Mouse (Mus musculus) hindbrain, embryonic 13.5 days (tissue): ENCODE results near the gene Sumo1. TPM values are rescaled to one million over a fixed set of nuclear protein-coding genes. Genes with fewer than 3 reads are reported as not detected.

Experiments used
- ATAC-seq: fragments of 200-750 bp; cut with Nextera tagmentation; 2 replicates; pipeline ENCODE4 v1.8.0; 2017; ENCODE audit warnings: moderate TSS enrichment; ENCODE audit not compliant: low FRiP score
- H3K27ac ChIP-seq: fragments of 300-500 bp; sonication (generic); 2 replicates; pipeline ENCODE4 v1.5.1; 2015; ENCODE audit warnings: inconsistent platforms, mild to moderate bottlenecking, moderate library complexity
- H3K27me3 ChIP-seq: fragments of 300-500 bp; sonication (generic); 2 replicates; pipeline ENCODE4 v1.6.1; 2015; ENCODE audit warnings: mild to moderate bottlenecking, inconsistent platforms
- H3K36me3 ChIP-seq: fragments of 300-500 bp; sonication (generic); 2 replicates; pipeline ENCODE4 v1.6.1; 2015; ENCODE audit warnings: mild to moderate bottlenecking, inconsistent platforms
- H3K4me1 ChIP-seq: fragments of 300-500 bp; sonication (generic); replicated peaks from 2 replicates; pipeline ENCODE4 v1.6.1; 2015; ENCODE audit warnings: inconsistent platforms
- H3K4me2 ChIP-seq: fragments of 300-500 bp; sonication (generic); 2 replicates; pipeline ENCODE4 v1.6.1; 2015; ENCODE audit warnings: inconsistent platforms, mild to moderate bottlenecking, moderate library complexity
- H3K4me3 ChIP-seq: fragments of 300-500 bp; sonication (generic); 2 replicates; pipeline ENCODE4 v1.5.1; 2015; ENCODE audit warnings: mild to moderate bottlenecking, inconsistent platforms
- H3K9ac ChIP-seq: fragments of 300-500 bp; sonication (generic); 2 replicates; pipeline ENCODE4 v1.6.1; 2015; ENCODE audit warnings: mild to moderate bottlenecking, inconsistent platforms
- H3K9me3 ChIP-seq: fragments of 300-500 bp; sonication (generic); 2 replicates; pipeline ENCODE4 v1.6.1; 2016; ENCODE audit warnings: inconsistent platforms
- WGBS: fragments of 180-500 bp; shearing (Covaris S2); methylation state at CpG from one replicate; pipeline ENCODE4 v1.1.7; 2015; 5-methylcytosine and 5-hydroxymethylcytosine counted together
- polyA plus RNA-seq: library from polyadenylated mRNA; unstranded; fragments of >200 nt; fragmentation: Nextera tagmentation; extraction: Ambion mirVana; gene quantifications from 2 replicates; pipeline ENCODE4 v1.2.1, GENCODE M21; 2015

The Sumo1 gene
- polyA plus RNA-seq, 1 experiment from 2014 or later: 416 TPM

- Histone ChIP-seq H3K4me2 (no peak overlapping the region), H3K4me3 (no peak overlapping the region), H3K9me3 (peaks cover 6% of the 10 kb centered on the region; the same call in 1 of the 2 replicates), H3K4me1 (no peaks in the 10 kb centered on the region), H3K9ac (no peak overlapping the region), H3K36me3 (0 out of 2 replicates have a peak, but pooled peaks cover 4% of the 10 kb centered on the region), H3K27me3 (no peaks in the 10 kb centered on the region), H3K27ac (no peak overlapping the region)
- WGBS: 89% methylated on average over 5 of the region's 5 CpGs
- ATAC-seq: no peak
These were observed 104.8 kb downstream of the Sumo1 start for GRCm38 (mm10) chr1:59565804-59566203.

GRCm38 (mm10) chr1:59563581-59563980, 107.1 kb downstream of the Sumo1 start:
- Histone ChIP-seq H3K9ac (no peak overlapping the region), H3K4me2 (no peak overlapping the region), H3K27ac (no peak overlapping the region), H3K9me3 (peaks cover 6% of the 10 kb centered on the region; the same call in 1 of the 2 replicates), H3K36me3 (0 out of 2 replicates have a peak, but pooled peaks cover 4% of the 10 kb centered on the region), H3K27me3 (no peaks in the 10 kb centered on the region), H3K4me1 (no peaks in the 10 kb centered on the region), H3K4me3 (no peak overlapping the region)
- WGBS: 54% methylated on average over 2 of the region's 2 CpGs
- ATAC-seq: no peak

- peak; percentile 81 for ATAC-seq
- H3K4me3 ChIP-seq: no peak overlapping the region
- peak overlapping the region; percentile 23; the same call in 1 of the 2 replicates for H3K27ac ChIP-seq
- no peaks in the 10 kb centered on the region for H3K27me3 ChIP-seq
- no peaks in the 10 kb centered on the region for H3K9me3 ChIP-seq
- H3K9ac ChIP-seq: no peak overlapping the region
- 35% methylated on average over 5 of the region's 5 CpGs for WGBS
- H3K4me2 ChIP-seq: no peak overlapping the region
- H3K36me3 ChIP-seq: no peaks in the 10 kb centered on the region
- peaks cover 15% of the 10 kb centered on the region for H3K4me1 ChIP-seq
These were observed 116.9 kb downstream of the Sumo1 start for GRCm38 (mm10) chr1:59553708-59554107.

- H3K9me3 ChIP-seq: no peaks in the 10 kb centered on the region
- no peak overlapping the region for H3K9ac ChIP-seq
- H3K4me3 ChIP-seq: no peak overlapping the region
- no peak for ATAC-seq
- H3K4me2 ChIP-seq: no peak overlapping the region
- peaks cover 16% of the 10 kb centered on the region for H3K4me1 ChIP-seq
- no peak overlapping the region for H3K27ac ChIP-seq
- no peaks in the 10 kb centered on the region for H3K27me3 ChIP-seq
- no peaks in the 10 kb centered on the region for H3K36me3 ChIP-seq
- 70% methylated on average over 11 of the region's 11 CpGs for WGBS
These were observed 119.6 kb downstream of the Sumo1 start for GRCm38 (mm10) chr1:59550996-59551395.

GRCm38 (mm10) chr1:59550227-59550626, 120.4 kb downstream of the Sumo1 start:
- ATAC-seq: no peak
- Histone ChIP-seq H3K27me3 (no peaks in the 10 kb centered on the region), H3K4me1 (peaks cover 15% of the 10 kb centered on the region), H3K9ac (no peak overlapping the region), H3K27ac (no peak overlapping the region), H3K9me3 (no peaks in the 10 kb centered on the region), H3K4me3 (no peak overlapping the region), H3K4me2 (no peak overlapping the region), H3K36me3 (no peaks in the 10 kb centered on the region)
- WGBS: 84% methylated on average over 6 of the region's 6 CpGs

GRCm38 (mm10) chr1:59549036-59549675, 121.5 kb downstream of the Sumo1 start:
- H3K4me2 ChIP-seq: no peak overlapping the region
- no peaks in the 10 kb centered on the region for H3K9me3 ChIP-seq
- no peak overlapping the region for H3K4me3 ChIP-seq
- H3K4me1 ChIP-seq: peaks cover 15% of the 10 kb centered on the region
- no peak overlapping the region for H3K9ac ChIP-seq
- WGBS: 61% methylated on average over 7 of the region's 7 CpGs
- no peak overlapping the region for H3K27ac ChIP-seq
- ATAC-seq: no peak
- H3K36me3 ChIP-seq: no peaks in the 10 kb centered on the region
- no peaks in the 10 kb centered on the region for H3K27me3 ChIP-seq

- Histone ChIP-seq H3K36me3 (no peaks in the 10 kb centered on the region), H3K27ac (no peak overlapping the region), H3K9ac (no peak overlapping the region), H3K4me2 (no peak overlapping the region), H3K27me3 (no peaks in the 10 kb centered on the region), H3K9me3 (no peaks in the 10 kb centered on the region), H3K4me1 (peaks cover 9% of the 10 kb centered on the region), H3K4me3 (no peak overlapping the region)
- WGBS: 75% methylated on average over 5 of the region's 5 CpGs
- no peak for ATAC-seq
These were observed 122.1 kb downstream of the Sumo1 start for GRCm38 (mm10) chr1:59548486-59548885.

- Histone ChIP-seq H3K4me3 (no peak overlapping the region), H3K4me1 (peaks cover 5% of the 10 kb centered on the region), H3K4me2 (no peak overlapping the region), H3K9me3 (no peaks in the 10 kb centered on the region), H3K27me3 (no peaks in the 10 kb centered on the region), H3K36me3 (no peaks in the 10 kb centered on the region), H3K9ac (no peak overlapping the region), H3K27ac (no peak overlapping the region)
- 85% methylated on average over 8 of the region's 8 CpGs for WGBS
- ATAC-seq: no peak
These were observed 126.7 kb downstream of the Sumo1 start for GRCm38 (mm10) chr1:59543911-59544310.

GRCm38 (mm10) chr1:59542231-59542630, 128.4 kb downstream of the Sumo1 start:
- ATAC-seq: no peak
- Histone ChIP-seq H3K4me2 (no peak overlapping the region), H3K4me1 (no peaks in the 10 kb centered on the region), H3K27me3 (no peaks in the 10 kb centered on the region), H3K9ac (no peak overlapping the region), H3K36me3 (no peaks in the 10 kb centered on the region), H3K9me3 (no peaks in the 10 kb centered on the region), H3K4me3 (no peak overlapping the region), H3K27ac (no peak overlapping the region)
- 75% methylated on average over 6 of the region's 6 CpGs for WGBS

GRCm38 (mm10) chr1:59541271-59542020, 129.2 kb downstream of the Sumo1 start:
- no peak for ATAC-seq
- H3K36me3 ChIP-seq: no peaks in the 10 kb centered on the region
- no peak overlapping the region for H3K27ac ChIP-seq
- no peak overlapping the region for H3K4me3 ChIP-seq
- 0 out of 2 replicates have a peak, but pooled peaks cover under 1% of the 10 kb centered on the region for H3K4me1 ChIP-seq
- H3K4me2 ChIP-seq: no peak overlapping the region
- 82% methylated on average over 16 of the region's 16 CpGs for WGBS
- no peaks in the 10 kb centered on the region for H3K9me3 ChIP-seq
- H3K9ac ChIP-seq: no peak overlapping the region
- H3K27me3 ChIP-seq: no peaks in the 10 kb centered on the region

GRCm38 (mm10) chr1:59540537-59541148, 130.0 kb downstream of the Sumo1 start:
- Histone ChIP-seq H3K4me3 (no peak overlapping the region), H3K4me1 (peaks cover 6% of the 10 kb centered on the region), H3K27ac (no peak overlapping the region), H3K36me3 (no peaks in the 10 kb centered on the region), H3K4me2 (no peak overlapping the region), H3K9ac (no peak overlapping the region), H3K27me3 (no peaks in the 10 kb centered on the region), H3K9me3 (no peaks in the 10 kb centered on the region)
- WGBS: 58% methylated on average over 19 of the region's 19 CpGs
- no peak for ATAC-seq

GRCm38 (mm10) chr1:59538381-59538780, 132.3 kb downstream of the Sumo1 start:
- no peaks in the 10 kb centered on the region for H3K36me3 ChIP-seq
- no peak overlapping the region for H3K4me3 ChIP-seq
- H3K4me2 ChIP-seq: no peak overlapping the region
- no peaks in the 10 kb centered on the region for H3K9me3 ChIP-seq
- no peak overlapping the region for H3K9ac ChIP-seq
- H3K4me1 ChIP-seq: peaks cover 15% of the 10 kb centered on the region
- no peaks in the 10 kb centered on the region for H3K27me3 ChIP-seq
- WGBS: 88% methylated on average over 5 of the region's 5 CpGs
- no peak for ATAC-seq
- no peak overlapping the region for H3K27ac ChIP-seq
